Mouse (Mus musculus): ENCODE results near the gene Sytl5. TPM values are rescaled to one million over a fixed set of nuclear protein-coding genes. Genes with fewer than 3 reads are reported as not detected.

The Sytl5 gene
- polyA plus RNA-seq, 1 experiment, result 0.62 TPM

GRCm38 (mm10) chrX:10000718-10001117 is 115.3 kb downstream of the Sytl5 start:
- 83% methylated on average over 1 of the region's 1 CpGs for WGBS
- no peak overlapping the region for H3K4me3 ChIP-seq (replicated peaks; ENCODE audit: insufficient read depth, low read depth, low read length)

GRCm38 (mm10) chrX:10005946-10006345 is 120.5 kb downstream of the Sytl5 start:
- peak in 1 of 2 experiments; percentile 12 for DNase-seq
- no peaks in the 10 kb centered on the region for H3K27me3 ChIP-seq (ENCODE audit: control insufficient read depth, insufficient read depth, low read length)
- H3K4me3 ChIP-seq (replicated peaks; ENCODE audit: insufficient read depth, low read depth, low read length), result no peak overlapping the region
- no peak for TF ChIP-seq POLR2A (IDR thresholded peaks at IDR 0.05; ENCODE audit: borderline replicate concordance, insufficient read depth, low read length)
- TF ChIP-seq CTCF (IDR thresholded peaks at IDR 0.05; ENCODE audit: borderline replicate concordance, insufficient read depth, low read depth, low read length), result no peak
- H3K4me1 ChIP-seq (ENCODE audit: control insufficient read depth, insufficient read depth, low read length), result no peaks in the 10 kb centered on the region
- no peak overlapping the region for H3K27ac ChIP-seq (ENCODE audit: insufficient read depth, low read length)
- 20% methylated on average over 1 of the region's 1 CpGs for WGBS

More at GRCm38 (mm10) chrX:10000718-10001117, 115.3 kb downstream of the Sytl5 start:
- Histone ChIP-seq H3K27ac (ENCODE audit: insufficient read depth, low read length) (no peak overlapping the region), H3K4me1 (ENCODE audit: control insufficient read depth, insufficient read depth, low read length) (no peaks in the 10 kb centered on the region), H3K27me3 (ENCODE audit: control insufficient read depth, insufficient read depth, low read length) (no peaks in the 10 kb centered on the region)
- DNase-seq, result no peak
- TF ChIP-seq POLR2A (IDR thresholded peaks at IDR 0.05; ENCODE audit: borderline replicate concordance, insufficient read depth, low read length) (no peak), CTCF (IDR thresholded peaks at IDR 0.05; ENCODE audit: borderline replicate concordance, insufficient read depth, low read depth, low read length) (no peak)

- WGBS, result 93% methylated on average over 1 of the region's 1 CpGs
- no peak for DNase-seq
- Histone ChIP-seq H3K4me3 (replicated peaks; ENCODE audit: insufficient read depth, low read depth, low read length) (no peak overlapping the region), H3K4me1 (ENCODE audit: control insufficient read depth, insufficient read depth, low read length) (no peaks in the 10 kb centered on the region), H3K27ac (ENCODE audit: insufficient read depth, low read length) (no peak overlapping the region), H3K27me3 (ENCODE audit: control insufficient read depth, insufficient read depth, low read length) (no peaks in the 10 kb centered on the region)
- TF ChIP-seq POLR2A (IDR thresholded peaks at IDR 0.05; ENCODE audit: borderline replicate concordance, insufficient read depth, low read length) (no peak), CTCF (IDR thresholded peaks at IDR 0.05; ENCODE audit: borderline replicate concordance, insufficient read depth, low read depth, low read length) (no peak)
Observed at GRCm38 (mm10) chrX:10007675-10008270, 122.4 kb downstream of the Sytl5 start.

GRCm38 (mm10) chrX:10010202-10010601 is 124.8 kb downstream of the Sytl5 start:
- no peak for DNase-seq
- no peaks in the 10 kb centered on the region for H3K27me3 ChIP-seq (ENCODE audit: control insufficient read depth, insufficient read depth, low read length)
- no peaks in the 10 kb centered on the region for H3K4me1 ChIP-seq (ENCODE audit: control insufficient read depth, insufficient read depth, low read length)
- H3K27ac ChIP-seq (ENCODE audit: insufficient read depth, low read length), result no peak overlapping the region
- H3K4me3 ChIP-seq (replicated peaks; ENCODE audit: insufficient read depth, low read depth, low read length), result no peak overlapping the region
- TF ChIP-seq POLR2A (IDR thresholded peaks at IDR 0.05; ENCODE audit: borderline replicate concordance, insufficient read depth, low read length) (no peak), CTCF (IDR thresholded peaks at IDR 0.05; ENCODE audit: borderline replicate concordance, insufficient read depth, low read depth, low read length) (no peak)

GRCm38 (mm10) chrX:10034666-10035065 is 149.2 kb downstream of the Sytl5 start:
- Histone ChIP-seq H3K4me1 (ENCODE audit: control insufficient read depth, insufficient read depth, low read length) (no peaks in the 10 kb centered on the region), H3K27ac (ENCODE audit: insufficient read depth, low read length) (no peak overlapping the region), H3K27me3 (ENCODE audit: control insufficient read depth, insufficient read depth, low read length) (no peaks in the 10 kb centered on the region), H3K4me3 (replicated peaks; ENCODE audit: insufficient read depth, low read depth, low read length) (no peak overlapping the region)
- no peak for DNase-seq
- TF ChIP-seq CTCF (IDR thresholded peaks at IDR 0.05; ENCODE audit: borderline replicate concordance, insufficient read depth, low read depth, low read length) (no peak), POLR2A (IDR thresholded peaks at IDR 0.05; ENCODE audit: borderline replicate concordance, insufficient read depth, low read length) (no peak)

Other genes with a start within 250 kb of the Sytl5 start
- 214 and 225 TPM in 2 replicates for gene Dynlt3, start 222.6 kb upstream of the Sytl5 start, polyA plus RNA-seq (2012; rRNA removed)
- gene Hypm, start 38.7 kb upstream of the Sytl5 start, polyA plus RNA-seq (2012; rRNA removed), result not detected in 2 replicates
- gene H2al3, start 35.9 kb upstream of the Sytl5 start, polyA plus RNA-seq (2012; rRNA removed), result not detected in 2 replicates
- 0.38 and 0.43 TPM in 2 replicates for gene Srpx, start 232.1 kb downstream of the Sytl5 start, polyA plus RNA-seq (2012; rRNA removed)